6 mouse cellular contexts compared by ENCODE assay signal in genomic region chr9:92387404-92387803, GRCm38 (mm10).
"Had no signal": no experiment of that assay in that cellular context is flagged by ENCODE, and none has a peak within 500 bp of the region (broad histone marks: within the 10 kb centered on the region; RNA-seq: fewer than 3 reads in every experiment).

No protein-coding gene starts in this region.

- ATAC-seq: liver, embryonic 12.5 days; midbrain, embryonic 13.5 days had no signal

- DNase-seq: kidney, adult 18-20 months; kidney, postnatal 10 days; lung, postnatal 14 days; right cerebral cortex, postnatal 14 days had no signal
